Mouse (Mus musculus) forebrain, embryonic 14.5 days (tissue): Measurements from ENCODE around the gene Usp32. TPM values are rescaled to one million over a fixed set of nuclear protein-coding genes. Genes with fewer than 3 reads are reported as not detected.

Source experiments
- ATAC-seq: fragments of 200-750 bp; cut with Nextera tagmentation; 2 replicates; pipeline ENCODE4 v1.8.0; 2017; ENCODE audit warnings: mild to moderate bottlenecking, moderate library complexity
- DNase-seq: peaks from one replicate; pipeline ENCODE4 v3.0.0-alpha.2; 2015; ENCODE audit warnings: low spot score
- H3K27ac ChIP-seq: fragments of 300-500 bp; sonication (generic); 2 replicates; pipeline ENCODE4 v1.5.1; 2014; ENCODE audit warnings: low read depth, mild to moderate bottlenecking, control low read depth, low read length, moderate library complexity
- H3K27me3 ChIP-seq: fragments of 300-500 bp; sonication (generic); replicated peaks from 2 replicates; pipeline ENCODE4 v1.6.1; 2014; ENCODE audit warnings: low read length, control low read depth, mixed read lengths; ENCODE audit not compliant: control insufficient read depth, insufficient read depth
- H3K36me3 ChIP-seq: fragments of 300-500 bp; sonication (generic); 2 replicates; pipeline ENCODE4 v1.6.1; 2014; ENCODE audit warnings: low read length, control low read depth; ENCODE audit not compliant: control insufficient read depth, insufficient read depth
- H3K4me1 ChIP-seq: fragments of 300-500 bp; sonication (generic); 2 replicates; pipeline ENCODE4 v1.6.1; 2014; ENCODE audit warnings: antibody characterized with exemption, low read length, control low read depth; ENCODE audit not compliant: control insufficient read depth, insufficient read depth
- H3K4me2 ChIP-seq: fragments of 300-500 bp; sonication (generic); 2 replicates; pipeline ENCODE4 v1.6.1; 2014; ENCODE audit warnings: mild to moderate bottlenecking, control low read depth, low read length
- H3K4me3 ChIP-seq: fragments of 300-500 bp; sonication (generic); 2 replicates; pipeline ENCODE4 v1.5.1; 2014; ENCODE audit warnings: low read depth, low read length, control low read depth
- H3K9ac ChIP-seq: fragments of 300-500 bp; sonication (generic); 2 replicates; pipeline ENCODE4 v1.6.1; 2014; ENCODE audit warnings: mild to moderate bottlenecking, low read length, control low read depth, moderate library complexity
- H3K9me3 ChIP-seq: fragments of 300-500 bp; sonication (generic); replicated peaks from 2 replicates; pipeline ENCODE4 v1.6.1; 2016; ENCODE audit warnings: low read length, control low read depth, mixed read lengths; ENCODE audit not compliant: control insufficient read depth
- WGBS: fragments of 180-500 bp; shearing (Covaris S2); extraction: QIAGEN DNeasy Blood & Tissue Kit; methylation state at CpG from one replicate; pipeline ENCODE4 v1.1.7; 2014; 5-methylcytosine and 5-hydroxymethylcytosine counted together
- polyA plus RNA-seq: library from polyadenylated mRNA; unstranded; fragments of >200 nt; fragmentation: Nextera tagmentation; extraction: Ambion mirVana; gene quantifications from 2 replicates; pipeline ENCODE4 v1.2.1, GENCODE M21; 2014

Gene Usp32
- polyA plus RNA-seq, 1 experiment from 2014 or later, result 12.5 TPM

GRCm38 (mm10) chr11:84968309-84968708 lies 171.7 kb downstream of the Usp32 start:
- WGBS, result 81% methylated on average over 4 of the region's 4 CpGs
- peaks cover 6% of the 10 kb centered on the region for H3K4me1 ChIP-seq
- no peaks in the 10 kb centered on the region for H3K36me3 ChIP-seq
- H3K27me3 ChIP-seq, result no peaks in the 10 kb centered on the region
- H3K27ac ChIP-seq, result no peak overlapping the region
- ATAC-seq, result no peak
- H3K9ac ChIP-seq, result no peak overlapping the region
- H3K9me3 ChIP-seq, result no peaks in the 10 kb centered on the region
- no peak for DNase-seq
- no peak overlapping the region for H3K4me3 ChIP-seq
- H3K4me2 ChIP-seq, result no peak overlapping the region

- Histone ChIP-seq H3K36me3 (no peaks in the 10 kb centered on the region), H3K27ac (no peak overlapping the region), H3K9me3 (no peaks in the 10 kb centered on the region), H3K4me2 (no peak overlapping the region), H3K27me3 (no peaks in the 10 kb centered on the region), H3K9ac (no peak overlapping the region), H3K4me1 (peaks cover 6% of the 10 kb centered on the region), H3K4me3 (no peak overlapping the region)
- WGBS, result 10% methylated on average over 5 of the region's 5 CpGs
- DNase-seq, result no peak
- no peak; the same call in 1 of the 2 replicates for ATAC-seq
These were observed 172.8 kb downstream of the Usp32 start for GRCm38 (mm10) chr11:84967113-84967512.

GRCm38 (mm10) chr11:84966696-84967095 lies 173.3 kb downstream of the Usp32 start:
- WGBS, result 70% methylated on average over 4 of the region's 4 CpGs
- ATAC-seq, result no peak; the same call in 1 of the 2 replicates

GRCm38 (mm10) chr11:84963556-84963955 lies 176.4 kb downstream of the Usp32 start:
- H3K9me3 ChIP-seq, result no peaks in the 10 kb centered on the region
- H3K9ac ChIP-seq, result no peak overlapping the region
- H3K27me3 ChIP-seq, result peaks cover 16% of the 10 kb centered on the region
- ATAC-seq (no peak), DNase-seq (no peak)
- no peak overlapping the region for H3K4me2 ChIP-seq
- H3K27ac ChIP-seq, result no peak overlapping the region
- no peak overlapping the region for H3K4me3 ChIP-seq
- H3K36me3 ChIP-seq, result no peaks in the 10 kb centered on the region
- peaks cover 6% of the 10 kb centered on the region for H3K4me1 ChIP-seq
- 84% methylated on average over 3 of the region's 3 CpGs for WGBS

More at GRCm38 (mm10) chr11:84966696-84967095, 173.3 kb downstream of the Usp32 start:
- no peak overlapping the region; the same call in 1 of the 2 replicates for H3K27ac ChIP-seq
- peaks cover 6% of the 10 kb centered on the region for H3K4me1 ChIP-seq
- H3K4me2 ChIP-seq, result no peak overlapping the region
- H3K27me3 ChIP-seq, result no peaks in the 10 kb centered on the region
- H3K9me3 ChIP-seq, result no peaks in the 10 kb centered on the region
- no peaks in the 10 kb centered on the region for H3K36me3 ChIP-seq
- H3K4me3 ChIP-seq, result no peak overlapping the region
- H3K9ac ChIP-seq, result no peak overlapping the region
- no peak for DNase-seq

GRCm38 (mm10) chr11:84962536-84962935 lies 177.4 kb downstream of the Usp32 start:
- ATAC-seq (no peak), DNase-seq (no peak)
- H3K9me3 ChIP-seq, result no peaks in the 10 kb centered on the region
- no peak overlapping the region for H3K9ac ChIP-seq
- 94% methylated on average over 4 of the region's 4 CpGs for WGBS
- H3K27me3 ChIP-seq, result peaks cover 25% of the 10 kb centered on the region
- no peak overlapping the region for H3K4me2 ChIP-seq
- no peaks in the 10 kb centered on the region for H3K36me3 ChIP-seq
- H3K27ac ChIP-seq, result no peak overlapping the region
- peaks cover 11% of the 10 kb centered on the region for H3K4me1 ChIP-seq
- no peak overlapping the region for H3K4me3 ChIP-seq

- Histone ChIP-seq H3K4me2 (no peak overlapping the region), H3K27ac (no peak overlapping the region), H3K27me3 (peaks cover 28% of the 10 kb centered on the region), H3K4me3 (no peak overlapping the region), H3K9ac (no peak overlapping the region), H3K4me1 (peaks cover 6% of the 10 kb centered on the region; the same call in 1 of the 2 replicates), H3K9me3 (no peaks in the 10 kb centered on the region), H3K36me3 (no peaks in the 10 kb centered on the region)
- DNase-seq, result no peak
- 84% methylated on average over 4 of the region's 4 CpGs for WGBS
- ATAC-seq, result no peak
These were observed 178.4 kb downstream of the Usp32 start for GRCm38 (mm10) chr11:84961571-84961970.

- ATAC-seq (no peak), DNase-seq (no peak)
- Histone ChIP-seq H3K27me3 (peaks cover 36% of the 10 kb centered on the region), H3K9me3 (no peaks in the 10 kb centered on the region), H3K36me3 (no peaks in the 10 kb centered on the region), H3K27ac (no peak overlapping the region), H3K4me2 (no peak overlapping the region), H3K4me3 (no peak overlapping the region), H3K4me1 (peaks cover 6% of the 10 kb centered on the region; the same call in 1 of the 2 replicates), H3K9ac (no peak overlapping the region)
- WGBS, result 70% methylated on average over 6 of the region's 6 CpGs
These were observed 179.2 kb downstream of the Usp32 start for GRCm38 (mm10) chr11:84960780-84961179.

GRCm38 (mm10) chr11:84960291-84960690 lies 179.7 kb downstream of the Usp32 start:
- Histone ChIP-seq H3K4me2 (no peak overlapping the region), H3K27ac (no peak overlapping the region), H3K36me3 (no peaks in the 10 kb centered on the region), H3K4me1 (peaks cover 6% of the 10 kb centered on the region; the same call in 1 of the 2 replicates), H3K9ac (no peak overlapping the region), H3K27me3 (peaks cover 36% of the 10 kb centered on the region), H3K9me3 (no peaks in the 10 kb centered on the region), H3K4me3 (no peak overlapping the region)
- ATAC-seq, result no peak
- 38% methylated on average over 3 of the region's 3 CpGs for WGBS
- no peak for DNase-seq

GRCm38 (mm10) chr11:84959701-84960181 lies 180.2 kb downstream of the Usp32 start:
- no peak for DNase-seq
- Histone ChIP-seq H3K36me3 (no peaks in the 10 kb centered on the region), H3K4me1 (peaks cover 6% of the 10 kb centered on the region; the same call in 1 of the 2 replicates), H3K4me3 (no peak overlapping the region), H3K9ac (no peak overlapping the region), H3K4me2 (no peak overlapping the region), H3K27ac (no peak overlapping the region), H3K27me3 (peaks cover 36% of the 10 kb centered on the region), H3K9me3 (no peaks in the 10 kb centered on the region)
- 2% methylated on average over 9 of the region's 9 CpGs for WGBS
- no peak for ATAC-seq
